Mouse (Mus musculus) heart, embryonic 15.5 days (tissue): Measurements from ENCODE around the gene Lrr1. TPM values are rescaled to one million over a fixed set of nuclear protein-coding genes. Genes with fewer than 3 reads are reported as not detected.
"Not testable (repeated sequence)": the region's sequence is repeated elsewhere in the genome, so short reads cannot be mapped to it uniquely, and the experiment has no call there.

Experiments used
- ATAC-seq: fragments of 200-750 bp; cut with Nextera tagmentation; replicated peaks from 2 replicates; pipeline ENCODE4 v1.8.0; 2017; ENCODE audit warnings: low read depth, moderate TSS enrichment; ENCODE audit not compliant: insufficient number of reproducible peaks, insufficient read depth, low FRiP score
- H3K27ac ChIP-seq: fragments of 300-500 bp; sonication (generic); 2 replicates; pipeline ENCODE4 v1.5.1; 2015; ENCODE audit warnings: mild to moderate bottlenecking, inconsistent platforms
- H3K27me3 ChIP-seq: fragments of 300-500 bp; sonication (generic); 2 replicates; pipeline ENCODE4 v1.6.1; 2015; ENCODE audit warnings: inconsistent platforms
- H3K36me3 ChIP-seq: fragments of 300-500 bp; sonication (generic); 2 replicates; pipeline ENCODE4 v1.6.1; 2015; ENCODE audit warnings: mild to moderate bottlenecking, inconsistent platforms
- H3K4me1 ChIP-seq: fragments of 300-500 bp; sonication (generic); replicated peaks from 2 replicates; pipeline ENCODE4 v1.6.1; 2015; ENCODE audit warnings: inconsistent platforms
- H3K4me2 ChIP-seq: fragments of 300-500 bp; sonication (generic); 2 replicates; pipeline ENCODE4 v1.6.1; 2015; ENCODE audit warnings: inconsistent platforms, mild to moderate bottlenecking, moderate library complexity
- H3K4me3 ChIP-seq: fragments of 300-500 bp; sonication (generic); 2 replicates; pipeline ENCODE4 v1.5.1; 2015; ENCODE audit warnings: mild to moderate bottlenecking, inconsistent platforms
- H3K9ac ChIP-seq: fragments of 300-500 bp; sonication (generic); 2 replicates; pipeline ENCODE4 v1.6.1; 2015; ENCODE audit warnings: mild to moderate bottlenecking, inconsistent platforms
- H3K9me3 ChIP-seq: fragments of 300-500 bp; sonication (generic); replicated peaks from 2 replicates; pipeline ENCODE4 v1.6.1; 2016; ENCODE audit warnings: inconsistent platforms
- WGBS: fragments of 180-500 bp; shearing (Covaris S2); methylation state at CpG from one replicate; pipeline ENCODE4 v1.1.7; 2015; ENCODE audit warnings: mixed read lengths; 5-methylcytosine and 5-hydroxymethylcytosine counted together
- polyA plus RNA-seq: library from polyadenylated mRNA; unstranded; fragments of >200 nt; fragmentation: Nextera tagmentation; extraction: Ambion mirVana; gene quantifications from 2 replicates; pipeline ENCODE4 v1.2.1, GENCODE M21; 2015

Lrr1 gene
- polyA plus RNA-seq, 1 experiment from 2014 or later = 10.4 TPM

DNA sequence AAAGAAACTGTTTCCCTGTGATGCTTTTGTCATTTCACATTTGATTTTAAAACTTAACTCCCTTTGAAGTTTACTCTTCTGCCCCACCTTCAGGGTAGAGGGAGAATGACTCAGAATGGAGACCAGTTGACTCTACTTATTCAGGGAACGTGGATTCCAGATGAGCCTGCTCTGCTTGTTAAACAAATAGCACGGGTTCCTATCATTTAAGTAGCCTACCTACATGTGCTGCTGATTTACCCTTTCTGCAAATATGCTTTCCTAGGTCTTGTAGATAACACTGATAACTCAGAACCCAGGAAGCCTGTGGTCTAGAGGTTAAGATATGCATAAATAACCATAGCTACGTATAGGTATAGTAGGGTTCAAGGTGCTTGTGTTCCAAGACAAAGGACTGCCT lies 3.7 kb upstream of the Lrr1 start:
- no peak overlapping the region for H3K4me3 ChIP-seq
- no peak overlapping the region for H3K4me2 ChIP-seq
- H3K36me3 ChIP-seq = no peaks in the 10 kb centered on the region
- no peak overlapping the region for H3K27ac ChIP-seq
- 41% methylated on average over 3 of the region's 3 CpGs for WGBS
- no peaks in the 10 kb centered on the region for H3K9me3 ChIP-seq
- no peak overlapping the region for H3K9ac ChIP-seq
- no peaks in the 10 kb centered on the region for H3K27me3 ChIP-seq
- peaks cover 13% of the 10 kb centered on the region for H3K4me1 ChIP-seq
- ATAC-seq = no peak

DNA sequence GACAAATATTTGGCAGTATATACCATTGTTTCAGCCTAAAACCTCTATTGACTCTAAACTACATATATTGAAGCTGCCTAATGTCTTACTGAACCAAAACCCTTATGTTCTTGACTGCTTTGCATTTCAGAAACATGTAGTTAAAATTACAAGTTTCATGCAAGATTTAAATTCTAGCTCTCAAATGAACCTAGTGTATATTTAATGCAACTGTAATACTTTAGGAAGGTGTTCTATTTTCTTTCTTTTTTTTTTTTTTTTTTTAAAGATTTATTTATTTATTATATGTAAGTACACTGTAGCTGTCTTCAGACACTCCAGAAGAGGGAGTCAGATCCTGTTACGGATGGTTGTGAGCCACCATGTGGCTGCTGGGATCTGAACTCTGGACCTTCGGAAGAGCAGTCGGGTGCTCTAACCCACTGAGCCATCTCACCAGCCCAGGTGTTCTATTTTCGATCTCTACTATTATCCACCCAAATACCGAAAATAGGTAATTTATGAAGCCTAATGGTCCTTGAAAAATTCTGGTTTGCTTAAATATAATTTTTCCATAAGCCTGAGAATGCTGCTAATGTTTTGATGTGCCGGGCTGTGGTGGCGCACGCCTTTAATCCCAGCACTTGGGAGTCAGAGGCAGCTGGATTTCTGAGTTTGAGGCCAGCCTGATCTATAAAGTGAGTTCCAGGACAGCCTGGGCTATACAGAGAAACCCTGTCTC lies 1.6 kb upstream of the Lrr1 start:
- WGBS = 71% methylated on average over 8 of the region's 8 CpGs
- H3K4me1 ChIP-seq = peaks cover 16% of the 10 kb centered on the region
- H3K27ac ChIP-seq, ATAC-seq, H3K4me2 ChIP-seq, H3K36me3 ChIP-seq, H3K4me3 ChIP-seq, H3K9ac ChIP-seq, H3K27me3 ChIP-seq, H3K9me3 ChIP-seq: not testable (repeated sequence)

- no peak for ATAC-seq
- Histone ChIP-seq H3K27ac (peak overlapping the region; percentile 82), H3K36me3 (no peaks in the 10 kb centered on the region), H3K9ac (peak overlapping the region; percentile 59), H3K4me1 (peaks cover 16% of the 10 kb centered on the region), H3K27me3 (no peaks in the 10 kb centered on the region), H3K4me2 (peak overlapping the region; percentile 84), H3K4me3 (peak overlapping the region; percentile 88), H3K9me3 (no peaks in the 10 kb centered on the region)
- WGBS = 9% methylated on average over 18 of the region's 18 CpGs
Observed at GRCm38 (mm10) chr12:69167656-69168460, 756 bp upstream of the Lrr1 start.

DNA sequence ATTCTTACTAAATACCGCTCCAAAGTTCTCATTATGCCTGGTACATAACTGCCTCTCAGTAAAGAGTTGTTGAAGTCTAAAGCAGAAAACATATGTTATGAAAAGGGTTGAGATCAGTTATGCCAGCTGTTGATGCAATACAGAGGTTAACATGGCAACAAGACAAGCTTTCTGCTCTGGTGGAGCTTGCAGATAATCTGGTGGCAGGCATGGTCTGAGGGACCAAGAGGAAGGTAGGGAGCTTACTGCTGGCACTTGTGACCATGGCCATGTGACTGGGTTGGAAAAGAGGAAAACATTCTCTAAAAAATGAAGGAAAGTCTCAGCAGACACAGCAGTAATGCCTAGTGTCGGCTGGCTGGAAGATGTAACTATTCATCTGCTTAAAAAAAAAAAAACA lies 2.7 kb downstream of the Lrr1 start:
- Histone ChIP-seq H3K4me2 (no peak overlapping the region), H3K9ac (no peak overlapping the region), H3K4me1 (peaks cover 16% of the 10 kb centered on the region), H3K27ac (no peak overlapping the region), H3K27me3 (no peaks in the 10 kb centered on the region), H3K9me3 (no peaks in the 10 kb centered on the region), H3K36me3 (0 out of 2 replicates have a peak, but pooled peaks cover 13% of the 10 kb centered on the region), H3K4me3 (no peak overlapping the region)
- no peak for ATAC-seq
- 91% methylated on average over 2 of the region's 2 CpGs for WGBS

GRCm38 (mm10) chr12:69175975-69176374 lies 7.4 kb downstream of the Lrr1 start:
- 86% methylated on average over 3 of the region's 3 CpGs for WGBS
- H3K4me3 ChIP-seq = no peak overlapping the region
- H3K27me3 ChIP-seq = no peaks in the 10 kb centered on the region
- H3K27ac ChIP-seq = no peak overlapping the region
- peaks cover 21% of the 10 kb centered on the region for H3K36me3 ChIP-seq
- H3K9ac ChIP-seq = no peak overlapping the region
- no peak overlapping the region for H3K4me2 ChIP-seq
- H3K9me3 ChIP-seq = no peaks in the 10 kb centered on the region
- H3K4me1 ChIP-seq = no peaks in the 10 kb centered on the region
- no peak for ATAC-seq

DNA sequence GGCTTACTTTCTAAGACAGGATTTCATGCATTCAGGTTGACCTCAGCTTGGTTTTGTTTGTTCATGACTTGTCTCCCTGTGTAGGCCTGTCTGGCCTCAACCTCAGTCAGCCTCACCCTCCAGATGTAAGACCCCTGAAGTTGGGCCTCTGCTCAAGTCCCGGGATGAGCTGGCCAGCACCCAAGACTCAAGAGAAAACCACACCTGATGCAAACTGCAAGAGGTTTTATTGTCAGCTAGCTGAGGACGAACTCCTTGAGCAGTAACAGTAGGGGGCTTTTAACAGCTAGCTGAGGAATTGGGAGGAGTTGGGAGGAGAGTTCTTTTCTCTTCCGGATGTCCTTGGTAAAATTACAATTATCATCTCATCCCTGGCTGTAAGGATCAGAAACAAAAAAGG lies 8.9 kb downstream of the Lrr1 start:
- 88% methylated on average over 3 of the region's 3 CpGs for WGBS
- peaks cover 30% of the 10 kb centered on the region for H3K36me3 ChIP-seq

DNA sequence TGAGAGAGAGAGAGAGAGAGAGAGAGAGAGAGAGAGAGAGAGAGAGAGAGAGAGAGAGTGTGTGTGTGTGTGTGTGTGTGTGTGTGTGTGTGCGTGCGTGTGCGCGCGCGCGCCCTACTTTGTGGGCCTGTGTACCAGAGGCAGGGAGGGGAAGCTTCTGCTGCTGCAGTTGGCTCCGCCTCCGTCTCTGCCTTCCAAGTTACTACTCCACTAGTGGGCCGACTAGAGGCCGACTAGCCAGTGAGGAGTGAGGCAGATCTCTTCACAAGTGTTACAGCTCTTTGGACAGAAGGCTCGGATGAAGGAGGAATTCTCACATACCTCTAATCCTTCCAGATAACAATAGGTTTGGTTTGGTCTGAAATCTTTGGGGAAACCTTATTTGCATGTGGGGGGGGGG lies 10.8 kb downstream of the Lrr1 start:
- Histone ChIP-seq H3K36me3 (peaks cover 25% of the 10 kb centered on the region), H3K9ac (no peak overlapping the region), H3K27me3 (no peaks in the 10 kb centered on the region), H3K4me2 (no peak overlapping the region), H3K4me3 (no peak overlapping the region), H3K27ac (no peak overlapping the region), H3K9me3 (no peaks in the 10 kb centered on the region), H3K4me1 (peaks cover 5% of the 10 kb centered on the region; the same call in 1 of the 2 replicates)
- ATAC-seq = no peak
- WGBS = 68% methylated on average over 12 of the region's 12 CpGs

More for the DNA sequence above, 8.9 kb downstream of the Lrr1 start:
- no peaks in the 10 kb centered on the region for H3K27me3 ChIP-seq
- H3K9ac ChIP-seq = no peak overlapping the region
- H3K27ac ChIP-seq = no peak overlapping the region
- H3K4me1 ChIP-seq = 0 out of 2 replicates have a peak, but pooled peaks cover 2% of the 10 kb centered on the region
- ATAC-seq = no peak
- H3K4me3 ChIP-seq = no peak overlapping the region
- no peak overlapping the region for H3K4me2 ChIP-seq
- H3K9me3 ChIP-seq = no peaks in the 10 kb centered on the region

- H3K4me1 ChIP-seq = peaks cover 19% of the 10 kb centered on the region
- ATAC-seq = no peak
- no peaks in the 10 kb centered on the region for H3K27me3 ChIP-seq
- whole genome bisulfite sequencing = 86% methylated on average over 4 of the region's 4 CpGs
- no peak overlapping the region for H3K4me3 ChIP-seq
- H3K27ac ChIP-seq = no peak overlapping the region
- H3K36me3 ChIP-seq = peaks cover 16% of the 10 kb centered on the region
- no peak overlapping the region for H3K9ac ChIP-seq
- no peak overlapping the region for H3K4me2 ChIP-seq
- no peaks in the 10 kb centered on the region for H3K9me3 ChIP-seq
Observed at GRCm38 (mm10) chr12:69181800-69182199, 13.2 kb downstream of the Lrr1 start.

GRCm38 (mm10) chr12:69183583-69184308 lies 15.1 kb downstream of the Lrr1 start, which contains the start of the genes Rpl36al and Mgat2:
Gene Rpl36al (minus strand): TSS chr12:69184083.
Gene Mgat2 (plus strand): TSS chr12:69184157.
- H3K4me2 ChIP-seq = peak within 1 kb of the TSS; percentile 96
- H3K9me3 ChIP-seq = no peaks in the 10 kb centered on the region
- peak; percentile 98 for ATAC-seq
- peaks cover 8% of the 10 kb centered on the region; the same call in 1 of the 2 replicates for H3K36me3 ChIP-seq
- under 1% methylated on average over 80 of the region's 84 CpGs for WGBS
- H3K4me3 ChIP-seq = peak within 1 kb of the TSS; percentile 77
- peaks cover 25% of the 10 kb centered on the region for H3K4me1 ChIP-seq
- H3K27ac ChIP-seq = peak within 1 kb of the TSS; percentile 92
- peak within 1 kb of the TSS; percentile 86 for H3K9ac ChIP-seq
- H3K27me3 ChIP-seq = no peaks in the 10 kb centered on the region

- ATAC-seq = peak; percentile 63
- peaks cover 8% of the 10 kb centered on the region; the same call in 1 of the 2 replicates for H3K36me3 ChIP-seq
- peaks cover 25% of the 10 kb centered on the region for H3K4me1 ChIP-seq
- no peaks in the 10 kb centered on the region for H3K9me3 ChIP-seq
- no peaks in the 10 kb centered on the region for H3K27me3 ChIP-seq
- peak overlapping the region; percentile 77 for H3K4me3 ChIP-seq
- peak overlapping the region; percentile 96 for H3K4me2 ChIP-seq
- 2% methylated on average over 85 of the region's 86 CpGs for WGBS
- peak overlapping the region; percentile 92 for H3K27ac ChIP-seq
- H3K9ac ChIP-seq = peak overlapping the region; percentile 86
Observed at GRCm38 (mm10) chr12:69184342-69185295, 16.0 kb downstream of the Lrr1 start.
